Mouse (Mus musculus): ENCODE measurements at regions not wholly inside any gene's neighbourhood (a gene's known extent, or its start where the extent isn't known, plus 50 kb on each side); places are given as distances from the start of the nearest gene placed in this dataset.
A peak's percentile ranks its signal among the peaks of the same experiment; 100 is the strongest.

GRCm38 (mm10) chr1:49449234-49449633 lies 1451.2 kb upstream of the Tmeff2 start:
- Histone ChIP-seq H3K27me3 (ENCODE audit: insufficient read depth, low read length) (no peaks in the 10 kb centered on the region), H3K4me2 (no peak overlapping the region), H3K4me3 (ENCODE audit: low read depth, low read length) (no peak overlapping the region), H3K4me1 (ENCODE audit: insufficient read depth) (no peaks in the 10 kb centered on the region), H3K9me3 (ENCODE audit: low read depth, low read length) (no peaks in the 10 kb centered on the region), H3K9ac (no peak overlapping the region), H3K27ac (ENCODE audit: low read depth) (no peak overlapping the region), H3K36me3 (ENCODE audit: insufficient read depth) (no peaks in the 10 kb centered on the region)
- ATAC-seq (ENCODE audit: insufficient read depth) (peak; percentile 31; the same call in 1 of the 2 replicates), DNase-seq (peak; percentile 42)
- no peak for TF ChIP-seq CTCF (IDR thresholded peaks at IDR 0.05; ENCODE audit: low read depth)
- 52% methylated on average over 1 of the region's 1 CpGs for WGBS

Measured in lung, embryonic 14.5 days (tissue).